Mouse (Mus musculus): Measurements from ENCODE around the gene Rtbdn. TPM values are rescaled to one million over a fixed set of nuclear protein-coding genes. Genes with fewer than 3 reads are reported as not detected.

The Rtbdn gene
- polyA plus RNA-seq, 1 experiment, result not detected

GRCm38 (mm10) chr8:84987903-84988302 lies 41.1 kb downstream of the Rtbdn start:
- H3K4me3 ChIP-seq (ENCODE audit: extremely low read depth, insufficient read depth, insufficient read length), result no peak overlapping the region
- no peak for DNase-seq (ENCODE audit: low read depth in 1 of 2, low spot score in 2 of 2)
- TF ChIP-seq POLR2A (IDR thresholded peaks at IDR 0.05; ENCODE audit: low read depth, low read length), result no peak
- TF ChIP-seq CTCF (IDR thresholded peaks at IDR 0.05; ENCODE audit: extremely low read depth, insufficient read depth, insufficient read length, insufficient replicate concordance), result no peak
- WGBS, result 87% methylated on average over 2 of the region's 2 CpGs
- peaks cover 12% of the 10 kb centered on the region for H3K4me1 ChIP-seq (ENCODE audit: control insufficient read depth, insufficient read depth, insufficient read length)
- H3K27me3 ChIP-seq (ENCODE audit: control insufficient read depth, insufficient read depth, low read length), result no peaks in the 10 kb centered on the region
- H3K27ac ChIP-seq (ENCODE audit: insufficient read depth, low read length), result no peak overlapping the region
- H3K36me3 ChIP-seq (ENCODE audit: control insufficient read depth, insufficient read depth, low read length), result no peaks in the 10 kb centered on the region

GRCm38 (mm10) chr8:84989311-84989731 lies 42.5 kb downstream of the Rtbdn start:
- 26% methylated on average over 15 of the region's 15 CpGs for WGBS
- no peak overlapping the region for H3K4me3 ChIP-seq (ENCODE audit: extremely low read depth, insufficient read depth, insufficient read length)
- no peaks in the 10 kb centered on the region for H3K36me3 ChIP-seq (ENCODE audit: control insufficient read depth, insufficient read depth, low read length)
- no peaks in the 10 kb centered on the region for H3K27me3 ChIP-seq (ENCODE audit: control insufficient read depth, insufficient read depth, low read length)
- no peak overlapping the region for H3K27ac ChIP-seq (ENCODE audit: insufficient read depth, low read length)
- peak in 1 of 2 experiments; percentile 30 for DNase-seq (ENCODE audit: low read depth in 1 of 2, low spot score in 2 of 2)
- peaks cover 8% of the 10 kb centered on the region for H3K4me1 ChIP-seq (ENCODE audit: control insufficient read depth, insufficient read depth, insufficient read length)
- TF ChIP-seq CTCF (IDR thresholded peaks at IDR 0.05; ENCODE audit: extremely low read depth, insufficient read depth, insufficient read length, insufficient replicate concordance) (no peak), POLR2A (IDR thresholded peaks at IDR 0.05; ENCODE audit: low read depth, low read length) (no peak)

GRCm38 (mm10) chr8:84989810-84990209 lies 43.0 kb downstream of the Rtbdn start:
- no peaks in the 10 kb centered on the region for H3K36me3 ChIP-seq (ENCODE audit: control insufficient read depth, insufficient read depth, low read length)
- WGBS, result under 1% methylated on average over 15 of the region's 15 CpGs
- peak in 1 of 2 experiments; percentile 89 for DNase-seq (ENCODE audit: low read depth in 1 of 2, low spot score in 2 of 2)
- TF ChIP-seq CTCF (IDR thresholded peaks at IDR 0.05; ENCODE audit: extremely low read depth, insufficient read depth, insufficient read length, insufficient replicate concordance), result peak; percentile 95
- TF ChIP-seq POLR2A (IDR thresholded peaks at IDR 0.05; ENCODE audit: low read depth, low read length), result no peak
- peak overlapping the region; percentile 41; the same call in 1 of the 2 replicates for H3K4me3 ChIP-seq (ENCODE audit: extremely low read depth, insufficient read depth, insufficient read length)
- H3K27ac ChIP-seq (ENCODE audit: insufficient read depth, low read length), result peak overlapping the region; percentile 70
- peaks cover 3% of the 10 kb centered on the region for H3K4me1 ChIP-seq (ENCODE audit: control insufficient read depth, insufficient read depth, insufficient read length)
- H3K27me3 ChIP-seq (ENCODE audit: control insufficient read depth, insufficient read depth, low read length), result no peaks in the 10 kb centered on the region

GRCm38 (mm10) chr8:84990349-84990748 lies 43.6 kb downstream of the Rtbdn start, which contains the start of gene Hook2:
Gene Hook2, plus strand, starts transcription at chr8:84990603.
- no peaks in the 10 kb centered on the region for H3K36me3 ChIP-seq (ENCODE audit: control insufficient read depth, insufficient read depth, low read length)
- TF ChIP-seq POLR2A (IDR thresholded peaks at IDR 0.05; ENCODE audit: low read depth, low read length) (no peak; the same call in 1 of the 2 replicates), CTCF (IDR thresholded peaks at IDR 0.05; ENCODE audit: extremely low read depth, insufficient read depth, insufficient read length, insufficient replicate concordance) (peak; percentile 96)
- H3K27me3 ChIP-seq (ENCODE audit: control insufficient read depth, insufficient read depth, low read length), result no peaks in the 10 kb centered on the region
- WGBS, result under 1% methylated on average over 28 of the region's 28 CpGs
- H3K27ac ChIP-seq (ENCODE audit: insufficient read depth, low read length), result peak within 1 kb of the TSS; percentile 70
- DNase-seq (ENCODE audit: low read depth in 1 of 2, low spot score in 2 of 2), result peak; percentile 98
- H3K4me3 ChIP-seq (ENCODE audit: extremely low read depth, insufficient read depth, insufficient read length), result peak within 1 kb of the TSS; percentile 53
- no peaks in the 10 kb centered on the region; the same call in none of the 2 replicates for H3K4me1 ChIP-seq (ENCODE audit: control insufficient read depth, insufficient read depth, insufficient read length)

- no peaks in the 10 kb centered on the region for H3K36me3 ChIP-seq (ENCODE audit: control insufficient read depth, insufficient read depth, low read length)
- no peaks in the 10 kb centered on the region for H3K27me3 ChIP-seq (ENCODE audit: control insufficient read depth, insufficient read depth, low read length)
- WGBS, result 10% methylated on average over 15 of the region's 15 CpGs
- DNase-seq (ENCODE audit: low read depth in 1 of 2, low spot score in 2 of 2), result peak in 1 of 2 experiments; percentile 43
- H3K4me1 ChIP-seq (ENCODE audit: control insufficient read depth, insufficient read depth, insufficient read length), result no peaks in the 10 kb centered on the region; the same call in 1 of the 2 replicates
- TF ChIP-seq CTCF (IDR thresholded peaks at IDR 0.05; ENCODE audit: extremely low read depth, insufficient read depth, insufficient read length, insufficient replicate concordance) (no peak), POLR2A (IDR thresholded peaks at IDR 0.05; ENCODE audit: low read depth, low read length) (no peak)
- H3K27ac ChIP-seq (ENCODE audit: insufficient read depth, low read length), result no peak overlapping the region
- H3K4me3 ChIP-seq (ENCODE audit: extremely low read depth, insufficient read depth, insufficient read length), result peak overlapping the region; percentile 53
Measured at GRCm38 (mm10) chr8:84990836-84991235, 44.0 kb downstream of the Rtbdn start.

- Histone ChIP-seq H3K36me3 (ENCODE audit: control insufficient read depth, insufficient read depth, low read length) (no peaks in the 10 kb centered on the region), H3K4me1 (ENCODE audit: control insufficient read depth, insufficient read depth, insufficient read length) (peaks cover 2% of the 10 kb centered on the region; the same call in 1 of the 2 replicates), H3K27ac (ENCODE audit: insufficient read depth, low read length) (no peak overlapping the region), H3K4me3 (ENCODE audit: extremely low read depth, insufficient read depth, insufficient read length) (no peak overlapping the region), H3K27me3 (ENCODE audit: control insufficient read depth, insufficient read depth, low read length) (no peaks in the 10 kb centered on the region)
- DNase-seq (ENCODE audit: low read depth in 1 of 2, low spot score in 2 of 2), result no peak
- 97% methylated on average over 9 of the region's 9 CpGs for WGBS
- TF ChIP-seq CTCF (IDR thresholded peaks at IDR 0.05; ENCODE audit: extremely low read depth, insufficient read depth, insufficient read length, insufficient replicate concordance) (no peak), POLR2A (IDR thresholded peaks at IDR 0.05; ENCODE audit: low read depth, low read length) (no peak)
Measured at GRCm38 (mm10) chr8:84994375-84994774, 47.6 kb downstream of the Rtbdn start.

- Histone ChIP-seq H3K4me1 (ENCODE audit: control insufficient read depth, insufficient read depth, insufficient read length) (peaks cover 2% of the 10 kb centered on the region; the same call in 1 of the 2 replicates), H3K4me3 (ENCODE audit: extremely low read depth, insufficient read depth, insufficient read length) (no peak overlapping the region), H3K27me3 (ENCODE audit: control insufficient read depth, insufficient read depth, low read length) (no peaks in the 10 kb centered on the region), H3K27ac (ENCODE audit: insufficient read depth, low read length) (no peak overlapping the region), H3K36me3 (ENCODE audit: control insufficient read depth, insufficient read depth, low read length) (no peaks in the 10 kb centered on the region)
- no peak for DNase-seq (ENCODE audit: low read depth in 1 of 2, low spot score in 2 of 2)
- WGBS, result 90% methylated on average over 25 of the region's 25 CpGs
- TF ChIP-seq POLR2A (IDR thresholded peaks at IDR 0.05; ENCODE audit: low read depth, low read length) (no peak), CTCF (IDR thresholded peaks at IDR 0.05; ENCODE audit: extremely low read depth, insufficient read depth, insufficient read length, insufficient replicate concordance) (no peak)
Measured at GRCm38 (mm10) chr8:84995680-84996079, 48.9 kb downstream of the Rtbdn start.

Data from spleen, adult 2 months (tissue).